Mouse (Mus musculus): ENCODE measurements at regions not wholly inside any gene's neighbourhood (a gene's known extent, or its start where the extent isn't known, plus 50 kb on each side); places are given as distances from the start of the nearest gene placed in this dataset.
"Not testable (repeated sequence)": the region's sequence is repeated elsewhere in the genome, so short reads cannot be mapped to it uniquely, and the experiment has no call there.

GRCm38 (mm10) chr12:80055894-80056293 lies 56.9 kb downstream of the Zfp36l1 start:
- not testable (repeated sequence) for DNase-seq (ENCODE audit: low read depth)

- DNase-seq (ENCODE audit: low read depth): no peak
Observed at GRCm38 (mm10) chr12:80055394-80055793, 57.4 kb downstream of the Zfp36l1 start.

- no peak for DNase-seq (ENCODE audit: low read depth)
Observed at GRCm38 (mm10) chr12:80054655-80055037, 58.2 kb downstream of the Zfp36l1 start.

GRCm38 (mm10) chr12:80053902-80054654 lies 58.7 kb downstream of the Zfp36l1 start:
- DNase-seq (ENCODE audit: low read depth): no peak

- DNase-seq (ENCODE audit: low read depth): no peak
Observed at GRCm38 (mm10) chr12:80048215-80048979, 64.4 kb downstream of the Zfp36l1 start.

GRCm38 (mm10) chr12:80046625-80047303 lies 66.0 kb downstream of the Zfp36l1 start:
- peak; percentile 41 for DNase-seq (ENCODE audit: low read depth)

- no peak for DNase-seq (ENCODE audit: low read depth)
Observed at GRCm38 (mm10) chr12:80041510-80042324, 71.1 kb downstream of the Zfp36l1 start.

GRCm38 (mm10) chr12:80041012-80041411 lies 71.8 kb downstream of the Zfp36l1 start:
- DNase-seq (ENCODE audit: low read depth): no peak

- no peak for DNase-seq (ENCODE audit: low read depth)
Observed at GRCm38 (mm10) chr12:80040233-80040632, 72.6 kb downstream of the Zfp36l1 start.

GRCm38 (mm10) chr12:80039150-80039549 lies 73.7 kb downstream of the Zfp36l1 start:
- DNase-seq (ENCODE audit: low read depth): no peak

GRCm38 (mm10) chr12:80035500-80036271 lies 77.1 kb downstream of the Zfp36l1 start:
- no peak for DNase-seq (ENCODE audit: low read depth)

GRCm38 (mm10) chr12:80034963-80035411 lies 77.8 kb downstream of the Zfp36l1 start:
- DNase-seq (ENCODE audit: low read depth): no peak

GRCm38 (mm10) chr12:80034100-80034499 lies 78.7 kb downstream of the Zfp36l1 start:
- DNase-seq (ENCODE audit: low read depth): no peak

GRCm38 (mm10) chr12:80032520-80032919 lies 80.3 kb downstream of the Zfp36l1 start:
- DNase-seq (ENCODE audit: low read depth): no peak

GRCm38 (mm10) chr12:80028301-80028700 lies 84.5 kb downstream of the Zfp36l1 start:
- no peak for DNase-seq (ENCODE audit: low read depth)

- no peak for DNase-seq (ENCODE audit: low read depth)
Observed at GRCm38 (mm10) chr12:80023107-80024078, 89.4 kb downstream of the Zfp36l1 start.

GRCm38 (mm10) chr12:80022181-80023106 lies 90.4 kb downstream of the Zfp36l1 start:
- DNase-seq (ENCODE audit: low read depth): no peak

- peak; percentile 77 for DNase-seq (ENCODE audit: low read depth)
Observed at GRCm38 (mm10) chr12:80021030-80021473, 91.8 kb downstream of the Zfp36l1 start.

GRCm38 (mm10) chr12:80018086-80018485 lies 94.7 kb downstream of the Zfp36l1 start:
- no peak for DNase-seq (ENCODE audit: low read depth)
